Mouse (Mus musculus) liver, postnatal 0 days (tissue): Measurements from ENCODE around the gene Plppr3.

ENCODE experiments used
- CTCF ChIP-seq: sonication (generic); IDR thresholded peaks from 2 replicates; pipeline ENCODE4 v1.5.1; 2016; ENCODE audit warnings: antibody characterized with exemption, low read depth
- EP300 ChIP-seq: IDR thresholded peaks from 2 replicates; pipeline ENCODE4 v1.6.1; 2016; ENCODE audit warnings: antibody characterized with exemption, low read depth, mild to moderate bottlenecking

GRCm38 (mm10) chr10:79822372-79822771, 52.1 kb downstream of the Plppr3 start:
- TF ChIP-seq CTCF, result no peak
- TF ChIP-seq EP300, result no peak
